10 mouse cellular contexts compared by ENCODE assay signal in genomic region chr5:90055686-90056085, GRCm38 (mm10).
DNase-seq lines count a peak whose midpoint lies in the region; ATAC-seq and TF ChIP-seq lines count a peak whose summit lies in the region.
"Had no signal": no experiment of that assay in that cellular context is flagged by ENCODE, and none has a peak within 500 bp of the region (broad histone marks: within the 10 kb centered on the region; RNA-seq: fewer than 3 reads in every experiment).

No protein-coding gene starts in this region.

- DNase-seq in gastrocnemius, adult 2 months = no peak
- no peak for DNase-seq in gastrocnemius, postnatal 4 days (ENCODE audit: low spot score in 2 of 2)
- peak; percentile 18 for DNase-seq in midbrain, embryonic 10.5 days (ENCODE audit: low spot score)
- DNase-seq in adrenal gland, postnatal 10 days = peak; percentile 50
- no peak for DNase-seq in liver, embryonic 14.5 days (ENCODE audit: low read depth in 3 of 3, low spot score in 3 of 3)
- no peak for DNase-seq in layer of hippocampus, postnatal 10 days (ENCODE audit: low spot score in 2 of 2)
- DNase-seq in frontal cortex, postnatal 10 days (ENCODE audit: low spot score in 2 of 2) = no peak
- DNase-seq: cerebellum, adult 11-12 months had no signal

- no peak overlapping the region for H3K4me3 ChIP-seq in gastrocnemius, adult 2 months
- no peak overlapping the region for H3K4me3 ChIP-seq in midbrain, embryonic 10.5 days
- H3K4me3 ChIP-seq in midbrain, embryonic 13.5 days (replicated peaks) = no peak overlapping the region
- H3K4me3 ChIP-seq in liver, embryonic 14.5 days (ENCODE audit: insufficient read depth in 1 of 2, low read depth in 2 of 2, low read length in 2 of 2) = no peak overlapping the region
- H3K4me3 ChIP-seq: stomach, embryonic 15.5 days had no signal

- no peaks in the 10 kb centered on the region for H3K4me1 ChIP-seq in midbrain, embryonic 10.5 days
- no peaks in the 10 kb centered on the region for H3K4me1 ChIP-seq in midbrain, embryonic 13.5 days (replicated peaks)
- H3K4me1 ChIP-seq in liver, embryonic 14.5 days (replicated peaks; ENCODE audit: control insufficient read depth in 2 of 2, insufficient read depth in 2 of 2, low read length in 1 of 2) = no peaks in the 10 kb centered on the region
- H3K4me1 ChIP-seq: stomach, embryonic 15.5 days had no signal

- peak; percentile 46 for TF ChIP-seq CTCF in gastrocnemius, adult 2 months (IDR thresholded peaks at IDR 0.05)
- peak; percentile 66 for TF ChIP-seq CTCF in liver, embryonic 14.5 days (IDR thresholded peaks at IDR 0.05; ENCODE audit: low read depth)

- H3K27ac ChIP-seq in gastrocnemius, adult 2 months = no peak overlapping the region
- no peak overlapping the region for H3K27ac ChIP-seq in midbrain, embryonic 10.5 days (replicated peaks)
- H3K27ac ChIP-seq in midbrain, embryonic 13.5 days = no peak overlapping the region
- no peak overlapping the region for H3K27ac ChIP-seq in liver, embryonic 14.5 days
- H3K27ac ChIP-seq: stomach, embryonic 15.5 days had no signal

- no peaks in the 10 kb centered on the region for H3K9me3 ChIP-seq in midbrain, embryonic 10.5 days (replicated peaks)
- H3K9me3 ChIP-seq in midbrain, embryonic 13.5 days = no peaks in the 10 kb centered on the region
- no peaks in the 10 kb centered on the region for H3K9me3 ChIP-seq in liver, embryonic 14.5 days (ENCODE audit: control insufficient read depth, low read length)
- H3K9me3 ChIP-seq: stomach, embryonic 15.5 days had no signal

- TF ChIP-seq EP300 in liver, embryonic 14.5 days (IDR thresholded peaks at IDR 0.05; ENCODE audit: low read depth) = no peak

- no peak overlapping the region for H3K4me2 ChIP-seq in midbrain, embryonic 13.5 days (replicated peaks)
- H3K4me2 ChIP-seq in liver, embryonic 14.5 days (ENCODE audit: low read depth) = no peak overlapping the region
- H3K4me2 ChIP-seq: stomach, embryonic 15.5 days had no signal

- ATAC-seq in midbrain, embryonic 13.5 days = no peak
- no peak for ATAC-seq in liver, embryonic 14.5 days (ENCODE audit: insufficient read depth)

- no peaks in the 10 kb centered on the region for H3K27me3 ChIP-seq in midbrain, embryonic 10.5 days (ENCODE audit: low read depth, poor library complexity, severe bottlenecking)
- H3K27me3 ChIP-seq in midbrain, embryonic 13.5 days = no peaks in the 10 kb centered on the region
- H3K27me3 ChIP-seq in liver, embryonic 14.5 days (ENCODE audit: control insufficient read depth, insufficient read depth, low read length) = no peaks in the 10 kb centered on the region
- H3K27me3 ChIP-seq: stomach, embryonic 15.5 days had no signal

- H3K9ac ChIP-seq in midbrain, embryonic 13.5 days (replicated peaks) = no peak overlapping the region
- no peak overlapping the region for H3K9ac ChIP-seq in liver, embryonic 14.5 days (replicated peaks)
- H3K9ac ChIP-seq: stomach, embryonic 15.5 days had no signal

- WGBS in midbrain, embryonic 10.5 days = 74% methylated on average over 2 of the region's 2 CpGs
- WGBS in midbrain, embryonic 13.5 days = 69% methylated on average over 2 of the region's 2 CpGs
- 57% methylated on average over 2 of the region's 2 CpGs for WGBS in liver, embryonic 14.5 days (ENCODE audit: insufficient replicate concordance)

- intact Hi-C loops in gastrocnemius, adult 2 months (cut with DNase I) = loop anchor here (10.0 kb wide), 1 partner anchor 221 kb away; no protein-coding TSS in a partner anchor

- no peaks in the 10 kb centered on the region for H3K36me3 ChIP-seq in midbrain, embryonic 10.5 days
- no peaks in the 10 kb centered on the region for H3K36me3 ChIP-seq in midbrain, embryonic 13.5 days
- no peaks in the 10 kb centered on the region for H3K36me3 ChIP-seq in liver, embryonic 14.5 days (replicated peaks; ENCODE audit: control insufficient read depth, insufficient read depth, low read depth)
- H3K36me3 ChIP-seq: stomach, embryonic 15.5 days had no signal

Comparison
In these comparisons a context has a peak if more than half of its experiments do, and no peak if none do; other contexts are left out.
1. DNase-seq: peak in midbrain, embryonic 10.5 days (single experiment) and adrenal gland, postnatal 10 days (single experiment); none in gastrocnemius, adult 2 months (single experiment), gastrocnemius, postnatal 4 days (0 of 2), liver, embryonic 14.5 days (0 of 3), layer of hippocampus, postnatal 10 days (0 of 2) and frontal cortex, postnatal 10 days (0 of 2).